Mouse (Mus musculus): ENCODE measurements around the gene Ebf3. TPM values are rescaled to one million over a fixed set of nuclear protein-coding genes. Genes with fewer than 3 reads are reported as not detected.

Ebf3 gene
- polyA plus RNA-seq, 1 experiment from 2014 or later = 1.4 TPM

- H3K27me3 ChIP-seq (replicated peaks; ENCODE audit: control insufficient read depth, insufficient read depth, low read length) = peaks cover 6% of the 10 kb centered on the region; the same call in 1 of the 2 replicates
- 0 out of 2 replicates have a peak, but pooled peaks cover 4% of the 10 kb centered on the region for H3K4me1 ChIP-seq (replicated peaks; ENCODE audit: control insufficient read depth, insufficient read depth, low read length)
- no peak overlapping the region for H3K27ac ChIP-seq (ENCODE audit: low read depth)
- no peak for ATAC-seq (replicated peaks; ENCODE audit: low FRiP score, low TSS enrichment, low read depth)
- no peaks in the 10 kb centered on the region for H3K9me3 ChIP-seq (ENCODE audit: control insufficient read depth, low read length)
- H3K36me3 ChIP-seq (ENCODE audit: control insufficient read depth, insufficient read depth, low read length) = no peaks in the 10 kb centered on the region
- no peak overlapping the region for H3K4me3 ChIP-seq (ENCODE audit: low read depth, low read length)
- 69% methylated on average over 15 of the region's 15 CpGs for WGBS
- no peak overlapping the region for H3K9ac ChIP-seq (ENCODE audit: low read length)
- DNase-seq (ENCODE audit: low spot score) = no peak
- H3K4me2 ChIP-seq (ENCODE audit: low read length) = no peak overlapping the region
These were observed 104.4 kb downstream of the Ebf3 start for GRCm38 (mm10) chr7:137209688-137210345.

GRCm38 (mm10) chr7:137208556-137208955 lies 105.7 kb downstream of the Ebf3 start:
- DNase-seq (ENCODE audit: low spot score) (no peak), ATAC-seq (replicated peaks; ENCODE audit: low FRiP score, low TSS enrichment, low read depth) (no peak)
- peaks cover 6% of the 10 kb centered on the region; the same call in 1 of the 2 replicates for H3K27me3 ChIP-seq (replicated peaks; ENCODE audit: control insufficient read depth, insufficient read depth, low read length)
- H3K27ac ChIP-seq (ENCODE audit: low read depth) = no peak overlapping the region
- H3K9ac ChIP-seq (ENCODE audit: low read length) = no peak overlapping the region
- no peaks in the 10 kb centered on the region for H3K9me3 ChIP-seq (ENCODE audit: control insufficient read depth, low read length)
- H3K36me3 ChIP-seq (ENCODE audit: control insufficient read depth, insufficient read depth, low read length) = no peaks in the 10 kb centered on the region
- WGBS = 20% methylated on average over 5 of the region's 5 CpGs
- H3K4me3 ChIP-seq (ENCODE audit: low read depth, low read length) = no peak overlapping the region
- H3K4me2 ChIP-seq (ENCODE audit: low read length) = no peak overlapping the region
- H3K4me1 ChIP-seq (replicated peaks; ENCODE audit: control insufficient read depth, insufficient read depth, low read length) = 0 out of 2 replicates have a peak, but pooled peaks cover 4% of the 10 kb centered on the region

- no peaks in the 10 kb centered on the region for H3K9me3 ChIP-seq (ENCODE audit: control insufficient read depth, low read length)
- no peak overlapping the region for H3K4me3 ChIP-seq (ENCODE audit: low read depth, low read length)
- peaks cover 6% of the 10 kb centered on the region; the same call in 1 of the 2 replicates for H3K27me3 ChIP-seq (replicated peaks; ENCODE audit: control insufficient read depth, insufficient read depth, low read length)
- WGBS = 73% methylated on average over 21 of the region's 21 CpGs
- H3K4me2 ChIP-seq (ENCODE audit: low read length) = no peak overlapping the region
- H3K36me3 ChIP-seq (ENCODE audit: control insufficient read depth, insufficient read depth, low read length) = no peaks in the 10 kb centered on the region
- H3K9ac ChIP-seq (ENCODE audit: low read length) = no peak overlapping the region
- no peak for DNase-seq (ENCODE audit: low spot score)
- ATAC-seq (replicated peaks; ENCODE audit: low FRiP score, low TSS enrichment, low read depth) = no peak
- H3K4me1 ChIP-seq (replicated peaks; ENCODE audit: control insufficient read depth, insufficient read depth, low read length) = 0 out of 2 replicates have a peak, but pooled peaks cover 4% of the 10 kb centered on the region
- no peak overlapping the region for H3K27ac ChIP-seq (ENCODE audit: low read depth)
These were observed 107.4 kb downstream of the Ebf3 start for GRCm38 (mm10) chr7:137206770-137207285.

- no peak for ATAC-seq (replicated peaks; ENCODE audit: low FRiP score, low TSS enrichment, low read depth)
- no peaks in the 10 kb centered on the region for H3K9me3 ChIP-seq (ENCODE audit: control insufficient read depth, low read length)
- no peak for DNase-seq (ENCODE audit: low spot score)
- WGBS = 91% methylated on average over 4 of the region's 4 CpGs
- no peak overlapping the region for H3K4me3 ChIP-seq (ENCODE audit: low read depth, low read length)
- no peaks in the 10 kb centered on the region for H3K27me3 ChIP-seq (replicated peaks; ENCODE audit: control insufficient read depth, insufficient read depth, low read length)
- H3K4me2 ChIP-seq (ENCODE audit: low read length) = no peak overlapping the region
- no peak overlapping the region for H3K27ac ChIP-seq (ENCODE audit: low read depth)
- H3K36me3 ChIP-seq (ENCODE audit: control insufficient read depth, insufficient read depth, low read length) = no peaks in the 10 kb centered on the region
- H3K9ac ChIP-seq (ENCODE audit: low read length) = no peak overlapping the region
- H3K4me1 ChIP-seq (replicated peaks; ENCODE audit: control insufficient read depth, insufficient read depth, low read length) = 0 out of 2 replicates have a peak, but pooled peaks cover 6% of the 10 kb centered on the region
These were observed 114.7 kb downstream of the Ebf3 start for GRCm38 (mm10) chr7:137199533-137199932.

- H3K27me3 ChIP-seq (replicated peaks; ENCODE audit: control insufficient read depth, insufficient read depth, low read length) = no peaks in the 10 kb centered on the region
- ATAC-seq (replicated peaks; ENCODE audit: low FRiP score, low TSS enrichment, low read depth) (no peak), DNase-seq (ENCODE audit: low spot score) (no peak)
- no peak overlapping the region for H3K27ac ChIP-seq (ENCODE audit: low read depth)
- H3K4me2 ChIP-seq (ENCODE audit: low read length) = no peak overlapping the region
- H3K4me3 ChIP-seq (ENCODE audit: low read depth, low read length) = no peak overlapping the region
- no peaks in the 10 kb centered on the region for H3K36me3 ChIP-seq (ENCODE audit: control insufficient read depth, insufficient read depth, low read length)
- 93% methylated on average over 15 of the region's 15 CpGs for WGBS
- no peaks in the 10 kb centered on the region for H3K9me3 ChIP-seq (ENCODE audit: control insufficient read depth, low read length)
- 0 out of 2 replicates have a peak, but pooled peaks cover 6% of the 10 kb centered on the region for H3K4me1 ChIP-seq (replicated peaks; ENCODE audit: control insufficient read depth, insufficient read depth, low read length)
- H3K9ac ChIP-seq (ENCODE audit: low read length) = no peak overlapping the region
These were observed 115.3 kb downstream of the Ebf3 start for GRCm38 (mm10) chr7:137198921-137199320.

DNA sequence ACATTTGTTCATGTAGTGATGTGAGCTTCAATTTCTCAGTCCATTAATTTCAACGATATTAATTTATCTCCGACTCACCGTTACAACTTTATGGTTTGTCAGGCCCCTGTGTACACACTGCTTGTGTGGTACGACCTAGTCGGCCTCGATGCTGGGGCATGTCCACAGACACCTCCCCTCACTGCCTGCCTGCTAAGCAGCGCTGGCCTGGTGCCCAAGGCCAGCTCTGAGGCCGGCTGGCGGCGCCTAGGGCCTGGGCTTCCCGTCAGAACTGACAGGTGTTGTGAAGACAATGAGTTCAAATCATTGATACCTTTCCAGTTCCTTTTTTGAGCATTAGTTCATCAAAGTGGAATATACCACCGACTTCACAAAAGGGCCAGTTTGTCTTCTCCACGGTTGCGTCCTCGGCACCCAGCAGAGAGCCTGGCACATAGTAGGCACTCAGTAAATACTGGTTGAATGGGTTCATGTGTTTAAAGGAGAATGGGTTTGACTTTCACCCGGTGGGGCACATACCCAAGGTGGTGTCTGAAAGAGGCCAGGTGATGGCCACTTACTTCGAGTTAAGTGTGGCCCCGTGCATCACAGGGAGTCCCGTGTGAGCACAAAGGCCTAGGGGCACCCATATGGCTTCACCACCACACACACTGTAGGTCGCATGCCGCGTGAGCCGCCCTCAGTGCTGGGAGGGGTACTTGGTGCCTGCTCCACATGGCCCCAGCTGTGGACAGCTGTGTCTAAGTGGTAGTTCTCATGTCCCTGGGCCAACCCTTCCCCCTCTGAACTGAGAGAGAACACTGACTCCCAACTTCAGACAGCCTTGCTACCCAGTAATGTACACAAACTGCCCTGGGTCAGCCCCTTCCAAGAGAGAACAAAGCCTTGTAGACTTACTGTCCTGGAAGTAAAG lies 116.9 kb downstream of the Ebf3 start:
- ATAC-seq (replicated peaks; ENCODE audit: low FRiP score, low TSS enrichment, low read depth) (no peak), DNase-seq (ENCODE audit: low spot score) (no peak)
- H3K27ac ChIP-seq (ENCODE audit: low read depth) = no peak overlapping the region
- WGBS = 75% methylated on average over 23 of the region's 23 CpGs
- H3K4me2 ChIP-seq (ENCODE audit: low read length) = no peak overlapping the region
- H3K4me1 ChIP-seq (replicated peaks; ENCODE audit: control insufficient read depth, insufficient read depth, low read length) = 0 out of 2 replicates have a peak, but pooled peaks cover 6% of the 10 kb centered on the region
- no peak overlapping the region for H3K4me3 ChIP-seq (ENCODE audit: low read depth, low read length)
- no peak overlapping the region for H3K9ac ChIP-seq (ENCODE audit: low read length)
- H3K27me3 ChIP-seq (replicated peaks; ENCODE audit: control insufficient read depth, insufficient read depth, low read length) = no peaks in the 10 kb centered on the region
- no peaks in the 10 kb centered on the region for H3K36me3 ChIP-seq (ENCODE audit: control insufficient read depth, insufficient read depth, low read length)
- H3K9me3 ChIP-seq (ENCODE audit: control insufficient read depth, low read length) = no peaks in the 10 kb centered on the region

DNA sequence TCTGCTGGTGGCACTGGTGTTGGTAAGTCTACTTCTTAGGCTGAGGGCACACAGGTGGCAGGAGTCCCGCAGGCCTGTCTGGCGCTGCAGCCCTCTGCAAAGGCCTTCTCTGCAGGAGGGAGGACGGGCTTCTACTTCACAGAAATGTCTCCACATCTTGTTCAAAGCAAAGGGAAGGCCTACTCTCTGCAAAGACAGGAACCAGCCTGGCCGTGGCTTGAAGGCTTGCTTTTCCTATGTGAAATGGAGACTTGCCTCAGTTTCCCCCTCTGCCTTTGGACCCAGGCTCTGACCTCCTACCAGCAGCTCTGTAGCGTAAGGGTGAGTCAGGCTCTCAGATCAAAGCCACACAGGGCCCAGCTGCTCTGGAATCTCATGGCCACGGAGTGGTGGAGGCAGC lies 117.7 kb downstream of the Ebf3 start:
- DNase-seq (ENCODE audit: low spot score) (no peak), ATAC-seq (replicated peaks; ENCODE audit: low FRiP score, low TSS enrichment, low read depth) (no peak)
- H3K4me3 ChIP-seq (ENCODE audit: low read depth, low read length) = no peak overlapping the region
- 82% methylated on average over 6 of the region's 6 CpGs for WGBS
- no peak overlapping the region for H3K9ac ChIP-seq (ENCODE audit: low read length)
- no peaks in the 10 kb centered on the region for H3K9me3 ChIP-seq (ENCODE audit: control insufficient read depth, low read length)
- H3K4me2 ChIP-seq (ENCODE audit: low read length) = no peak overlapping the region
- no peaks in the 10 kb centered on the region for H3K36me3 ChIP-seq (ENCODE audit: control insufficient read depth, insufficient read depth, low read length)
- H3K4me1 ChIP-seq (replicated peaks; ENCODE audit: control insufficient read depth, insufficient read depth, low read length) = 0 out of 2 replicates have a peak, but pooled peaks cover 6% of the 10 kb centered on the region
- H3K27me3 ChIP-seq (replicated peaks; ENCODE audit: control insufficient read depth, insufficient read depth, low read length) = no peaks in the 10 kb centered on the region
- no peak overlapping the region for H3K27ac ChIP-seq (ENCODE audit: low read depth)

- H3K27me3 ChIP-seq (replicated peaks; ENCODE audit: control insufficient read depth, insufficient read depth, low read length) = no peaks in the 10 kb centered on the region
- H3K4me2 ChIP-seq (ENCODE audit: low read length) = no peak overlapping the region
- DNase-seq (ENCODE audit: low spot score) (no peak), ATAC-seq (replicated peaks; ENCODE audit: low FRiP score, low TSS enrichment, low read depth) (no peak)
- H3K9ac ChIP-seq (ENCODE audit: low read length) = no peak overlapping the region
- no peak overlapping the region for H3K4me3 ChIP-seq (ENCODE audit: low read depth, low read length)
- 0 out of 2 replicates have a peak, but pooled peaks cover 4% of the 10 kb centered on the region for H3K4me1 ChIP-seq (replicated peaks; ENCODE audit: control insufficient read depth, insufficient read depth, low read length)
- no peaks in the 10 kb centered on the region for H3K36me3 ChIP-seq (ENCODE audit: control insufficient read depth, insufficient read depth, low read length)
- WGBS = 81% methylated on average over 7 of the region's 7 CpGs
- H3K27ac ChIP-seq (ENCODE audit: low read depth) = no peak overlapping the region
- H3K9me3 ChIP-seq (ENCODE audit: control insufficient read depth, low read length) = no peaks in the 10 kb centered on the region
These were observed 121.4 kb downstream of the Ebf3 start for GRCm38 (mm10) chr7:137192776-137193278.

Measured in intestine, embryonic 14.5 days (tissue).